Mouse (Mus musculus) lung, postnatal 0 days (tissue): ENCODE data around the gene Ankrd27. TPM values are rescaled to one million over a fixed set of nuclear protein-coding genes. Genes with fewer than 3 reads are reported as not detected.
A peak's percentile ranks its signal among the peaks of the same experiment; 100 is the strongest.
"Not testable (repeated sequence)": the region's sequence is repeated elsewhere in the genome, so short reads cannot be mapped to it uniquely, and the experiment has no call there.

Source experiments
- ATAC-seq: fragments of 200-750 bp; cut with Nextera tagmentation; 2 replicates; pipeline ENCODE4 v1.8.0; 2017; ENCODE audit warnings: moderate library complexity
- DNase-seq: peaks from one replicate; pipeline ENCODE4 v3.0.0-alpha.2; 2016; ENCODE audit warnings: low spot score
- H3K27ac ChIP-seq: fragments of 300-500 bp; sonication (generic); 2 replicates; pipeline ENCODE4 v1.5.1; 2014; ENCODE audit warnings: antibody characterized with exemption, mild to moderate bottlenecking, low read length, mixed read lengths
- H3K27me3 ChIP-seq: fragments of 300-500 bp; sonication (generic); replicated peaks from 2 replicates; pipeline ENCODE4 v1.6.1; 2014; ENCODE audit warnings: low read length, mixed read lengths; ENCODE audit not compliant: insufficient read depth
- H3K36me3 ChIP-seq: fragments of 300-500 bp; sonication (generic); 2 replicates; pipeline ENCODE4 v1.6.1; 2014; ENCODE audit warnings: low read length, mixed read lengths; ENCODE audit not compliant: insufficient read depth
- H3K4me1 ChIP-seq: fragments of 300-500 bp; sonication (generic); 2 replicates; pipeline ENCODE4 v1.6.1; 2014; ENCODE audit warnings: antibody characterized with exemption, low read depth, low read length, mixed read lengths; ENCODE audit not compliant: insufficient read depth
- H3K4me2 ChIP-seq: fragments of 300-500 bp; sonication (generic); replicated peaks from 2 replicates; pipeline ENCODE4 v1.6.1; 2014; ENCODE audit warnings: low read depth, mild to moderate bottlenecking, low read length, moderate library complexity, mixed read lengths
- H3K4me3 ChIP-seq: fragments of 300-500 bp; sonication (generic); 2 replicates; pipeline ENCODE4 v1.5.1; 2014; ENCODE audit warnings: low read depth, low read length
- H3K9ac ChIP-seq: fragments of 300-500 bp; sonication (generic); replicated peaks from 2 replicates; pipeline ENCODE4 v1.6.1; 2014; ENCODE audit warnings: low read depth, mild to moderate bottlenecking
- H3K9me3 ChIP-seq: fragments of 300-500 bp; sonication (generic); 2 replicates; pipeline ENCODE4 v1.6.1; 2016; ENCODE audit warnings: low read length, mixed read lengths
- CTCF ChIP-seq: IDR thresholded peaks from 2 replicates; pipeline ENCODE4 v1.5.1; 2016; ENCODE audit warnings: antibody characterized with exemption, mild to moderate bottlenecking
- EP300 ChIP-seq: IDR thresholded peaks from 2 replicates; pipeline ENCODE4 v1.6.1; 2016; ENCODE audit warnings: antibody characterized with exemption, mild to moderate bottlenecking, control low read depth
- WGBS: fragments of 180-500 bp; shearing (Covaris S2); extraction: QIAGEN DNeasy Blood & Tissue Kit; methylation state at CpG from one replicate; pipeline ENCODE4 v1.1.7; 2014; 5-methylcytosine and 5-hydroxymethylcytosine counted together
- polyA plus RNA-seq: library from polyadenylated mRNA; unstranded; fragments of >200 nt; fragmentation: Nextera tagmentation; extraction: Ambion mirVana; gene quantifications from 2 replicates; pipeline ENCODE4 v1.2.1, GENCODE M21; 2015

Ankrd27 gene
- polyA plus RNA-seq, 1 experiment from 2014 or later, result 12.7 TPM

DNA sequence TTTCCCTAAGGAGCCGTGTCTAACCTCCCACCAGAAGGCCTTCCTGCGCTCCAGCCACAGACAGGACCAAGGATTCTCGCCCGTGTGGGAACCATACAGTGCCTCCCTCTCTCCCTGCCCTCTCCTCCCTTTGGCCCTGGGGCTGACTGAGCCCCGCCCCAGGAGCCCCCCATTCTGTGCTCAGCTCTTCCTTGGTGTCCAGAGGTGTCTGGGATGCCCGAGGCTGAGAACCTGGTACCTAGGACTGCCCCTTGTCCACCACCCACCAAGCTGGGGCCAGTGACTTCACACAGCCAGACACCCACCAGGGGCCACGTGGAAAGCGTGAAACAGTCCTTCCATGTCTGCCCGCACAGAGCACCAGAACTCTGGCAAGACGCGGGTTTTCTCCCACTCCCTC, 23.0 kb upstream of the Ankrd27 start:
- no peaks in the 10 kb centered on the region for H3K36me3 ChIP-seq
- no peaks in the 10 kb centered on the region for H3K4me1 ChIP-seq
- 61% methylated on average over 11 of the region's 11 CpGs for WGBS
- no peak overlapping the region for H3K4me2 ChIP-seq
- no peak for DNase-seq
- H3K4me3 ChIP-seq, result no peak overlapping the region
- H3K27ac ChIP-seq, result no peak overlapping the region
- TF ChIP-seq EP300 (no peak), CTCF (no peak)
- H3K27me3 ChIP-seq, result no peaks in the 10 kb centered on the region
- no peak overlapping the region for H3K9ac ChIP-seq
- no peaks in the 10 kb centered on the region for H3K9me3 ChIP-seq
- no peak for ATAC-seq

DNA sequence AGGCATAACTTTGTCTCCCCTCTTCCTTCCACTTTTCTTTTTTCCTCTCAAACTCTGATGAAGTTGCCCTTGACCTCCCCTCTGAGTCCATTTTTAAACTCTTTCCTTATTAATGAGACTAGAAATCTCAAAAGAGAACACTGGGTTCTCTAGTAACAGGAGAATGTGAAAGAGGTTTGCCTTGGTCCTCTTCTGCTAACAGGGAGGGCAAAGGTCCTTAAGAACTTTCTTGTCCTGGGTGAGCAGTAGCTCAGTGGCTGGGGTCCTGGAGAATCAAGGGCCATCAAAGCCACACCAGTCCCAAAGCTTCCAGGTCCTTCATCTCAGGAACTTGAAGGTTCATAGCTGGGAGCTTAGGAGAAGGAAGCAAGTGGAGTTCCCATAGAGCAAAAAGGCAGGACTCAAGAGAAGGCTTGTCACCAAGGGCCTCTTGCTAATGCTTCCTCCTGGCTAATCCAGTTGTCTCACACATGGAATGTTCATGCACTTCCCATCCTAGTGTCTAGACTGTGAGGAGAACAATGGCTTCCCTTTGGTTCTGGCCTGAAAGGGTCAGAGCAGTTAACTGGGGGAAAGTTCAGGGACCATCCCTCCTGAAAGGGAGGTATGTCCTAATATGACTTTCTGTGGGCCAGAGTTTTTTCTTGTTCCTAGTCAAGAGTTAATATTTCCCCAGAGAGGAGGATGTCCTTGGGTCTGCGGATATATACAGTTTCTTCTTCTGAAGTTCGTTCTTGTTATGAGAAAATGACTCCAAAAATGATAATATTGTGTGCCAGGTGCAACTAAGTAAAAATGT, 21.8 kb upstream of the Ankrd27 start:
- no peak for TF ChIP-seq EP300
- ATAC-seq (no peak), DNase-seq (no peak)
- H3K9me3 ChIP-seq, result no peaks in the 10 kb centered on the region
- no peaks in the 10 kb centered on the region for H3K4me1 ChIP-seq
- 85% methylated on average over 2 of the region's 2 CpGs for WGBS
- H3K9ac ChIP-seq, result no peak overlapping the region
- H3K27me3 ChIP-seq, result no peaks in the 10 kb centered on the region
- H3K4me3 ChIP-seq, result no peak overlapping the region
- no peak overlapping the region for H3K27ac ChIP-seq
- H3K36me3 ChIP-seq, result no peaks in the 10 kb centered on the region
- H3K4me2 ChIP-seq, result no peak overlapping the region

DNA sequence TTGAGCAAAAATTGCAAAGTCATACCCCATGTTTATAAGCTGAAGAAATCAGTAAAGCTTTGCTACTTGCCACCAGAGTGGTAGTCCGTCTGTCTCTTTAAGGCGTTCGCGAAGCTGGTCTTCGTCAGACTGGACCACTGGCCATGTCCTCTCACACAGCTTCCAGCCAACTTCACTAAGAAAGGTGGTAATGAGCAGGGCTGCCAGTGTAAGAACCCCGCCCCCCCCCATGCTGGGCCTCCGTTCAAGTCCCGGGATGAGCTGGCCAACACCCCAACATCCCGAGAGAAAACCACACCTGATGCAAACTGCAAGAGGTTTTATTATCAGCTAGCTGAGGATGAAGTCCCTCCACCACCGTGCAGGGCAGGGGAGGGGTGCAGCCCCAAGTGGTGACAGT, 21.2 kb upstream of the Ankrd27 start:
- H3K4me2 ChIP-seq, H3K9ac ChIP-seq, ATAC-seq, H3K4me3 ChIP-seq, H3K27me3 ChIP-seq, H3K9me3 ChIP-seq, H3K27ac ChIP-seq, H3K36me3 ChIP-seq, H3K4me1 ChIP-seq, DNase-seq: not testable (repeated sequence)
- 71% methylated on average over 10 of the region's 10 CpGs for WGBS

DNA sequence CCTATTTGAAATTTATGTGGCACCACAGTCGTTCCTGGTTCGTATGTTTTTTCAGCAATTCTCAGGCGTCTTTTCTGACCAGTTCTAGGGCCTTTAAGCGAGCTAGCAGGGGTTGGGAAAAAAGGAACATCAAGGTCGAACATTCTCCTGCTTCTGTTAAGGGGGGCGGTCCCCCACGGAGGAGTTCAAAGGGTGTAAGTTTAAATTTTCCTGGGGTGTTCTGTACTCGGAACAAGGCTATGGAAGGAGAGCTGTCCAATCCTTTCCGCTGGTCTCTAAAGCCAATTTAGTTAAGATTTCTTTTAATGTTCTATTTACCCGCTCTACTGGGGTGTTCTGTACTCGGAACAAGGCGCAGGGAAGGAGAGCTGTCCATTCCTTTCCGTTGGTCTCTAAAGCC, 20.1 kb upstream of the Ankrd27 start:
- DNase-seq, H3K4me1 ChIP-seq, H3K4me3 ChIP-seq, H3K9me3 ChIP-seq, H3K27me3 ChIP-seq, H3K9ac ChIP-seq, H3K36me3 ChIP-seq, ATAC-seq, H3K27ac ChIP-seq, H3K4me2 ChIP-seq: not testable (repeated sequence)
- 77% methylated on average over 13 of the region's 13 CpGs for WGBS

DNA sequence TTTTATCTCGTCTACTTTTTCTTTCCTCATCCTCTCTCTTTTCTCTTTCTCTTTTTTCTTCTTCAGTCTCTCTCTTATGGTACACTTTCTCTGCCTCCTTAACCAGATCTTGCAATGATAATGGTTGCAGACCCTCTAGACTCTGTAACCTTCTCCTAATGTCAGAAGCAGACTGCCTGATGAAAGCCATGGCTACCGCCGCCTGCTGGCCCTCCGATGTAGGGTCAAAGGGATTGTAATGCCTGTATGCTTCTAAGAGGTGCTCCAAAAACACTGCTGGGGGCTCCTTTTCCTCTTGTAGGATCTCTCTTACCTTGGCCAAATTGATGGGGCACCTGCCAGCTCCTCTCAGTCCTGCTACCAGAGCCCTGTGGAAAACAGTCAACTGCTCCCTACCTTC, 16.3 kb upstream of the Ankrd27 start:
- H3K4me2 ChIP-seq, DNase-seq: not testable (repeated sequence)

DNA sequence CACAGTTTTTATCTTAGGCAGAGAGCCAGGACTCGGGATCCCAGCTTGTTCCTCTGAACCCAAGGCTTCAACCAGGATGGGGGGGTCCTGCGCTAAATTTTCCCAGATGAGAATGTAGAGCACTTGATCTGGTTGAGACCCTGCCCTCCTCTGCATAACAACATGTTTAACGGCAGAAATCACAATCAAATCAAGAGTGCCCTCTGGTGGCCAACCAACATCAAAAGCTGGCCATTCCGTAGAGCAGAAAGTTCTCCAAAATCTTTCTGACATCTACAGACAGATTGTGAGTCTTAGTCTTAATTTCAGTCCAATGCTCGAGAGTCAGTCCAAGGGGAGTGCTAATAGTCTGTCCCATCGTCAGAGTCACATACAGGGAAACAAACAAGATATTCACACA, 15.2 kb upstream of the Ankrd27 start:
- peak; percentile 57 for TF ChIP-seq CTCF
- not testable (repeated sequence) for H3K36me3 ChIP-seq, DNase-seq, ATAC-seq, H3K27ac ChIP-seq, H3K27me3 ChIP-seq, H3K4me1 ChIP-seq, H3K4me2 ChIP-seq, H3K4me3 ChIP-seq, H3K9me3 ChIP-seq, H3K9ac ChIP-seq
- 21% methylated on average over 6 of the region's 6 CpGs for WGBS

More for the DNA sequence above, 16.3 kb upstream of the Ankrd27 start:
- H3K9me3 ChIP-seq, ATAC-seq, H3K9ac ChIP-seq, H3K4me1 ChIP-seq, H3K4me3 ChIP-seq, H3K27ac ChIP-seq, H3K27me3 ChIP-seq, H3K36me3 ChIP-seq: not testable (repeated sequence)
- 85% methylated on average over 4 of the region's 4 CpGs for WGBS

DNA sequence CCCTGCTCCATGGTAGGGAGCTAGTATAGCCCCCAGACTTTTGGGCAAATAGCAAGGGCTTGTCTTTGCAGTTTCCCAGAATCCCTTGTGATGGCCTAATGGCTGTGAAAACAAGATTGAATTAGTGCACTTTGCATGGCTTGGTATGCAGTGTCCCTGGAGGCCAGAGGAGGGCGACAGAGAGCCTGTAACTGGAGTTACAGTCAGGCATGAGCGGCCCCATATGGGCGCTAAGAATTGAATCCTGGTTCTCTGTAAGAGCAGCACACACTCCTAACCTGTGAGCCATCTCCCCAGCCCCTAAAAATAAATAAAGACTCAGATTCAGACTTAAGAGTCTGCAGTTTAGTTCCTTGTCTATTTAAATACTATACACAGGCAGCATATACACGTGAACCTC, 6.2 kb upstream of the Ankrd27 start:
- no peak overlapping the region for H3K4me3 ChIP-seq
- H3K27ac ChIP-seq, result no peak overlapping the region
- H3K4me1 ChIP-seq, result no peaks in the 10 kb centered on the region; the same call in 1 of the 2 replicates
- 40% methylated on average over 4 of the region's 4 CpGs for WGBS
- H3K36me3 ChIP-seq, result no peaks in the 10 kb centered on the region
- H3K27me3 ChIP-seq, result peaks cover 19% of the 10 kb centered on the region
- peak; percentile 53 for DNase-seq
- H3K9me3 ChIP-seq, result no peaks in the 10 kb centered on the region
- ATAC-seq, result no peak
- TF ChIP-seq EP300, result no peak
- TF ChIP-seq CTCF, result peak; percentile 83
- no peak overlapping the region for H3K9ac ChIP-seq
- H3K4me2 ChIP-seq, result no peak overlapping the region
